24 mouse cellular contexts compared by ENCODE assay signal in the genomic region with DNA sequence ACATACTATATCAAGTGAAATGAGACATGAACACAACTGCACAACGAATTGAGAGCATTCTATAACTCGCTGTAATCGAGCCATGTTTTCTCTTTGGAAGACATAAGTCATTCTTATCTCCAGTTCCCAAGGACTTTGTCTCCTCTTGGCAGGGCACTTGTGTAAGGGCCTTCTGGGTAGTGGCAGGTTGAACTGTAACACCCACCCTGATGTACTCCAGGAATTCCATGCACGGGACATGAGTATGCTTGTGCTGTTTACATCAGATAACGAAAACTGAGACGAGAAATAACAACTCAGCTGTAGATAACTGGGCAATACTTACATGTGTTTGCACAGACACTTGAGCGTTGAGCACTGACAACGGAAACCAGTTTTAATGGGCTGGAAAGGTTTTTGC. TPM values are rescaled to one million over a fixed set of nuclear protein-coding genes. Genes with fewer than 3 reads are reported as not detected.
DNase-seq lines count a peak whose midpoint lies in the region; ATAC-seq and TF ChIP-seq lines count a peak whose summit lies in the region.
"Had no signal": no experiment of that assay in that cellular context is flagged by ENCODE, and none has a peak within 500 bp of the region (broad histone marks: within the 10 kb centered on the region; RNA-seq: fewer than 3 reads in every experiment).

No protein-coding gene starts in this region.

- H3K27ac ChIP-seq in liver, adult 2 months (replicated peaks; ENCODE audit: insufficient read depth, low read depth, low read length), result peak overlapping the region; percentile 44; the same call in 1 of the 2 replicates
- no peak overlapping the region for H3K27ac ChIP-seq in liver, embryonic 11.5 days (ENCODE audit: low read depth, low read length)
- no peak overlapping the region for H3K27ac ChIP-seq in stomach, embryonic 15.5 days
- no peak overlapping the region for H3K27ac ChIP-seq in stomach, postnatal 0 days (replicated peaks)
- H3K27ac ChIP-seq: forebrain, embryonic 15.5 days; hindbrain, embryonic 15.5 days; limb, embryonic 12.5 days; liver, embryonic 13.5 days; midbrain, embryonic 13.5 days had no signal

- no peaks in the 10 kb centered on the region for H3K27me3 ChIP-seq in liver, adult 2 months (ENCODE audit: control insufficient read depth, insufficient read depth, low read length)
- no peaks in the 10 kb centered on the region; the same call in 1 of the 2 replicates for H3K27me3 ChIP-seq in liver, embryonic 11.5 days (replicated peaks; ENCODE audit: control insufficient read depth, insufficient read depth, low read length)
- H3K27me3 ChIP-seq in stomach, embryonic 15.5 days (replicated peaks), result no peaks in the 10 kb centered on the region
- H3K27me3 ChIP-seq in stomach, postnatal 0 days (ENCODE audit: control insufficient read depth, insufficient read depth, low read length), result no peaks in the 10 kb centered on the region
- H3K27me3 ChIP-seq: forebrain, embryonic 15.5 days; hindbrain, embryonic 15.5 days had no signal

- H3K4me3 ChIP-seq in liver, adult 2 months (ENCODE audit: insufficient read depth, low read depth, low read length), result no peak overlapping the region
- no peak overlapping the region for H3K4me3 ChIP-seq in liver, embryonic 11.5 days (ENCODE audit: low read depth, low read length)
- no peak overlapping the region for H3K4me3 ChIP-seq in stomach, embryonic 15.5 days (replicated peaks)
- no peak overlapping the region for H3K4me3 ChIP-seq in stomach, postnatal 0 days (ENCODE audit: low read depth, low read length)
- H3K4me3 ChIP-seq: forebrain, embryonic 15.5 days; hindbrain, embryonic 15.5 days; limb, embryonic 12.5 days; liver, embryonic 13.5 days; megakaryocyte, embryonic 14.5 days; midbrain, embryonic 13.5 days had no signal

- H3K4me2 ChIP-seq in liver, embryonic 11.5 days, result no peak overlapping the region
- H3K4me2 ChIP-seq in stomach, embryonic 15.5 days, result no peak overlapping the region
- no peak overlapping the region for H3K4me2 ChIP-seq in stomach, postnatal 0 days (replicated peaks; ENCODE audit: low read depth)
- H3K4me2 ChIP-seq: forebrain, embryonic 15.5 days; heart, embryonic 11.5 days; hindbrain, embryonic 15.5 days; liver, embryonic 13.5 days; midbrain, embryonic 13.5 days had no signal

- peak; percentile 63 for DNase-seq in adrenal gland, postnatal 14 days
- no peak for DNase-seq in adrenal gland, postnatal 25 days
- peak; percentile 85 for DNase-seq in liver, adult 2 months (ENCODE audit: extremely low read depth, low read depth, low spot score)
- no peak for DNase-seq in liver, embryonic 11.5 days (ENCODE audit: low spot score)
- DNase-seq in stomach, postnatal 0 days (ENCODE audit: low spot score), result no peak
- DNase-seq in thymus, postnatal 25 days, result no peak
- DNase-seq: cerebellum, adult 18-20 months; cerebellum, postnatal 14 days; gastrocnemius, postnatal 10 days; heart, adult 11 months; kidney, postnatal 4 days; liver, embryonic 13.5 days; lung, postnatal 36 days; right cerebral cortex, postnatal 25 days; spleen, adult 18-20 months; thymus, postnatal 14 days had no signal

- peaks cover 7% of the 10 kb centered on the region; the same call in 1 of the 2 replicates for H3K79me2 ChIP-seq in liver, adult 2 months (ENCODE audit: control insufficient read depth, insufficient read depth, low read length)

- ATAC-seq in liver, embryonic 11.5 days (replicated peaks; ENCODE audit: low FRiP score), result no peak
- 0 out of 2 replicates have a peak, but pooled peaks have one; percentile 22 for ATAC-seq in stomach, embryonic 15.5 days (ENCODE audit: insufficient read depth, low FRiP score, low read depth)
- ATAC-seq in stomach, postnatal 0 days (ENCODE audit: low FRiP score, low TSS enrichment), result no peak
- ATAC-seq: forebrain, embryonic 15.5 days; midbrain, embryonic 13.5 days had no signal

- peak overlapping the region; percentile 56 for H3K9ac ChIP-seq in liver, adult 2 months (ENCODE audit: low read depth, low read length)
- no peak overlapping the region for H3K9ac ChIP-seq in liver, embryonic 11.5 days (ENCODE audit: low read depth, low read length)
- no peak overlapping the region for H3K9ac ChIP-seq in stomach, embryonic 15.5 days
- H3K9ac ChIP-seq in stomach, postnatal 0 days (ENCODE audit: low read length), result no peak overlapping the region
- H3K9ac ChIP-seq: forebrain, embryonic 15.5 days; hindbrain, embryonic 15.5 days; limb, embryonic 12.5 days; liver, embryonic 13.5 days; midbrain, embryonic 13.5 days had no signal

- no peak for TF ChIP-seq CTCF in liver, adult 2 months (IDR thresholded peaks at IDR 0.05; ENCODE audit: low read depth, low read length)
- no peak for TF ChIP-seq CTCF in stomach, postnatal 0 days (IDR thresholded peaks at IDR 0.05; ENCODE audit: low read depth)

- H3K36me3 ChIP-seq in liver, adult 2 months (ENCODE audit: control insufficient read depth, insufficient read depth, low read length), result peaks cover 73% of the 10 kb centered on the region
- H3K36me3 ChIP-seq in liver, embryonic 11.5 days (ENCODE audit: control insufficient read depth, insufficient read depth, low read length), result no peaks in the 10 kb centered on the region
- no peaks in the 10 kb centered on the region for H3K36me3 ChIP-seq in stomach, embryonic 15.5 days
- H3K36me3 ChIP-seq in stomach, postnatal 0 days (ENCODE audit: control insufficient read depth, insufficient read depth, low read length), result 0 out of 2 replicates have a peak, but pooled peaks cover 2% of the 10 kb centered on the region
- H3K36me3 ChIP-seq: forebrain, embryonic 15.5 days; hindbrain, embryonic 15.5 days; limb, embryonic 12.5 days; liver, embryonic 13.5 days; midbrain, embryonic 13.5 days had no signal

- TF ChIP-seq POLR2A in liver, adult 2 months (IDR thresholded peaks at IDR 0.05; ENCODE audit: extremely low read depth, insufficient read depth, low read length), result no peak

- no peaks in the 10 kb centered on the region for H3K9me3 ChIP-seq in liver, embryonic 11.5 days (ENCODE audit: control insufficient read depth, low read length)
- H3K9me3 ChIP-seq in stomach, embryonic 15.5 days, result no peaks in the 10 kb centered on the region
- no peaks in the 10 kb centered on the region for H3K9me3 ChIP-seq in stomach, postnatal 0 days (ENCODE audit: control insufficient read depth, low read length)
- H3K9me3 ChIP-seq: forebrain, embryonic 15.5 days; hindbrain, embryonic 15.5 days; limb, embryonic 12.5 days; liver, embryonic 13.5 days; megakaryocyte, embryonic 14.5 days; midbrain, embryonic 13.5 days had no signal

- peaks cover 43% of the 10 kb centered on the region for H3K4me1 ChIP-seq in liver, adult 2 months (ENCODE audit: control insufficient read depth, insufficient read depth, low read length)
- H3K4me1 ChIP-seq in liver, embryonic 11.5 days (replicated peaks; ENCODE audit: control insufficient read depth, insufficient read depth, low read length), result no peaks in the 10 kb centered on the region
- H3K4me1 ChIP-seq in stomach, embryonic 15.5 days, result no peaks in the 10 kb centered on the region
- H3K4me1 ChIP-seq in stomach, postnatal 0 days (replicated peaks; ENCODE audit: control insufficient read depth, insufficient read depth), result no peaks in the 10 kb centered on the region
- H3K4me1 ChIP-seq: forebrain, embryonic 15.5 days; hindbrain, embryonic 15.5 days; liver, embryonic 13.5 days; megakaryocyte, embryonic 14.5 days; midbrain, embryonic 13.5 days had no signal

- WGBS in liver, adult 2 months, result 19% methylated on average over 8 of the region's 8 CpGs
- 66% methylated on average over 8 of the region's 8 CpGs for WGBS in liver, embryonic 11.5 days
- 25% methylated on average over 8 of the region's 8 CpGs for WGBS in stomach, embryonic 15.5 days
- 40% methylated on average over 8 of the region's 8 CpGs for WGBS in stomach, postnatal 0 days

- no peak for TF ChIP-seq EP300 in stomach, postnatal 0 days (optimal IDR thresholded peaks at IDR 0.05)

RNA-seq across cellular contexts. Expression of a gene that starts 8.4 kb away (rescaled TPM):
- 23.4 and 112 TPM in 2 replicates for total RNA-seq in adrenal gland, postnatal 14 days (2021)
- 8.0 and 13.0 TPM in 2 replicates for total RNA-seq in adrenal gland, postnatal 25 days (2021)
- 244 and 252 TPM in 2 replicates for total RNA-seq in liver, adult 2 months (2014; rRNA removed)
- 1,223 and 1,483 TPM in 2 replicates for polyA plus RNA-seq in liver, adult 2 months (2012; rRNA removed)
- 21.8 and 22.6 TPM in 2 replicates for polyA plus RNA-seq in liver, embryonic 11.5 days (2014; fragmentation: Nextera tagmentation; extraction: Ambion mirVana)
- 119 and 121 TPM in 2 replicates for polyA plus RNA-seq in stomach, embryonic 15.5 days (2015; fragmentation: Nextera tagmentation; extraction: Ambion mirVana)
- polyA plus RNA-seq in stomach, postnatal 0 days (2015; fragmentation: Nextera tagmentation; extraction: Ambion mirVana), result 38.1 and 42.5 TPM in 2 replicates
- total RNA-seq: monocyte, adult 5-6 weeks had no signal

Comparison
In these comparisons a context has a peak if more than half of its experiments do, and no peak if none do; other contexts are left out.
1. DNase-seq: peak in adrenal gland, postnatal 14 days (single experiment) and liver, adult 2 months (single experiment); none in adrenal gland, postnatal 25 days (single experiment), liver, embryonic 11.5 days (single experiment), stomach, postnatal 0 days (single experiment) and thymus, postnatal 25 days (single experiment).
2. RNA of a gene that starts 8.4 kb away (polyA plus RNA-seq): 1,223 to 1,483 TPM in liver, adult 2 months; 119 to 121 TPM in stomach, embryonic 15.5 days, 38.1 to 42.5 TPM in stomach, postnatal 0 days and 21.8 to 22.6 TPM in liver, embryonic 11.5 days; every median in the first group is over 10 times any median in the second.